Mouse (Mus musculus) megakaryocyte, adult 5-6 weeks (primary cell): ENCODE data around the gene Fam131b. TPM values are rescaled to one million over a fixed set of nuclear protein-coding genes. Genes with fewer than 3 reads are reported as not detected.

ENCODE experiments used
- total RNA-seq, 2 experiments: library from RNA; stranded (forward) in 1 of 2; stranded (reverse) in 1 of 2; fragments of 153-499, 151-499 nt in 1 of 2; fragments of 221-1000, 200-1000 nt in 1 of 2; gene quantifications; 2 replicates each; pipeline versions ENCODE4 v1.2.3 to v1.2.4; 2015 to 2017

Fam131b gene
- total RNA-seq, 2 experiments from 2014 or later: not detected

Other genes with a start within 250 kb of the Fam131b start
- gene Tas2r139, start 183.7 kb downstream of the Fam131b start, total RNA-seq (2015): not detected in 2 replicates
- gene Tas2r139, start 183.7 kb downstream of the Fam131b start, total RNA-seq (2017): not detected in 2 replicates
- gene Tas2r144, start 109.3 kb downstream of the Fam131b start, total RNA-seq (2015): not detected in 2 replicates
- not detected in 2 replicates for gene Tas2r144, start 109.3 kb downstream of the Fam131b start, total RNA-seq (2017)
- gene Gstk1, start 78.7 kb downstream of the Fam131b start, total RNA-seq (2015): 15.4 and 18.6 TPM in 2 replicates
- 6.7 and 9.4 TPM in 2 replicates for gene Gstk1, start 78.7 kb downstream of the Fam131b start, total RNA-seq (2017)
- not detected in 2 replicates for gene Tmem139, start 62.7 kb downstream of the Fam131b start, total RNA-seq (2015)
- gene Tmem139, start 62.7 kb downstream of the Fam131b start, total RNA-seq (2017): not detected in 2 replicates
- gene Casp2, start 59.7 kb downstream of the Fam131b start, total RNA-seq (2015): 62.1 and 65.9 TPM in 2 replicates
- 49.2 and 53.5 TPM in 2 replicates for gene Casp2, start 59.7 kb downstream of the Fam131b start, total RNA-seq (2017)
- gene Clcn1, start 38.0 kb downstream of the Fam131b start, total RNA-seq (2015): 1.5 TPM in 1 of 2 replicates, not detected in the other
- gene Clcn1, start 38.0 kb downstream of the Fam131b start, total RNA-seq (2017): not detected in 2 replicates
- 411 and 420 TPM in 2 replicates for gene Zyx, start 25.0 kb upstream of the Fam131b start, total RNA-seq (2015)
- 117 and 131 TPM in 2 replicates for gene Zyx, start 25.0 kb upstream of the Fam131b start, total RNA-seq (2017)
- not detected in 2 replicates for gene Epha1, start 48.6 kb upstream of the Fam131b start, total RNA-seq (2015)
- gene Epha1, start 48.6 kb upstream of the Fam131b start, total RNA-seq (2017): not detected in 2 replicates
- 0.39 and 1.6 TPM in 2 replicates for gene Tas2r143, start 75.6 kb upstream of the Fam131b start, total RNA-seq (2015)
- 1.5 TPM in 1 of 2 replicates, not detected in the other for gene Tas2r143, start 75.6 kb upstream of the Fam131b start, total RNA-seq (2017)
- 0.25 and 0.59 TPM in 2 replicates for gene Tas2r135, start 80.8 kb upstream of the Fam131b start, total RNA-seq (2015)
- gene Tas2r135, start 80.8 kb upstream of the Fam131b start, total RNA-seq (2017): not detected in 2 replicates
- 0.47 and 0.59 TPM in 2 replicates for gene Tas2r126, start 109.9 kb upstream of the Fam131b start, total RNA-seq (2015)
- gene Tas2r126, start 109.9 kb upstream of the Fam131b start, total RNA-seq (2017): not detected in 2 replicates
- not detected in 2 replicates for gene Olfr458, start 140.6 kb upstream of the Fam131b start, total RNA-seq (2015)
- not detected in 2 replicates for gene Olfr458, start 140.6 kb upstream of the Fam131b start, total RNA-seq (2017)
- not detected in 2 replicates for gene Olfr457, start 151.7 kb upstream of the Fam131b start, total RNA-seq (2015)
- 0.04 TPM in 1 of 2 replicates, not detected in the other for gene Olfr457, start 151.7 kb upstream of the Fam131b start, total RNA-seq (2017)
- gene Olfr456, start 162.6 kb upstream of the Fam131b start, total RNA-seq (2015): not detected in 2 replicates
- gene Olfr456, start 162.6 kb upstream of the Fam131b start, total RNA-seq (2017): not detected in 2 replicates
- gene Olfr455, start 222.9 kb upstream of the Fam131b start, total RNA-seq (2015): not detected in 2 replicates
- gene Olfr455, start 222.9 kb upstream of the Fam131b start, total RNA-seq (2017): not detected in 2 replicates